Mouse (Mus musculus) cerebellum, postnatal 10 days (tissue): ENCODE measurements around the gene Arhgap28.
"Not testable (repeated sequence)": the region's sequence is repeated elsewhere in the genome, so short reads cannot be mapped to it uniquely, and the experiment has no call there.

Experiments used
- DNase-seq, 2 experiments: peaks; one replicate each; pipeline ENCODE4 v3.0.0; 2021; ENCODE audit warnings: mixed read lengths in 2 of 2

The Arhgap28 gene

DNA sequence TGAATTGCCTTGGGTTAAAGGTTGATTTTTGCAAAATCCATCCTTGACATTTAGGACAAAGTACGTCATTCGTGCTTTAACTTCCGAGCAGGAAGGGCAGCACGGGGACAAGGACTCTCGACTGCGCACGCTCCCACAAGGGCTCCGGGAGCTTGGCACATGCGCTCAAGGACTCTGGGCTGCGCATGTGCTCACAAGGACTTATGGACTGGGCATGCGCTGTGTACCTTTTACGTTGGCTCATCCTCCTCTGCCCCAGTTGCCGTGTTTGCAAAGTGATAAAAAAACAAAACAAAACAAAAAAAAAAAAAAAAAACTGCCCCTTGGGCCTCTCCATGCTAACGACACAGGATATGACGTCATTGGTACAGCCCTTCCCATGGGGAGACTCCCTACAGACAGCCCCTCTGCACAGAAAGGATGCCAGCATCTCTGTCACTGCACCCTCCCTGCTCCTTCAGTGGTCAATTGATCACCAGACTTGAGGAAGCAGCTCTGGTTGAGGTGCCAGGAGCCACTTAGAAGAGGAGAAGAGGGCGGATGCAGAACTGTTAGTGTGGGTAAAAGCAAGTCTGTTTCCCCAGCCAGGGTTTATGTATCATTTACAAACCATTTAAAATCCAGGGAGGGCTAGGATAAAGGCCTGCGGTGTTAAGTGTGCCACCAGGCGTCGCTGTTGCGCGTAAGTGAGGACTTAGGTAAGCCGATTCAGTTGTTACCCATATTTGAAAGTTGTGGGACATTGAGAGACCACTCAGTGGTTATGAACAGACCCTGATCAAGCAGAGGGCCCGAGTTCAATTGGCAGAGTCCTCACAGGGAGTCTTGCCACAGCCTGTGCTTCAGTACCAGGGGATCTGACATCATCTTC, 134.0 kb downstream of the Arhgap28 start:
- DNase-seq = peak; percentile 92 to 94

GRCm38 (mm10) chr17:67866541-67867241, 137.2 kb downstream of the Arhgap28 start:
- no peak for DNase-seq

DNA sequence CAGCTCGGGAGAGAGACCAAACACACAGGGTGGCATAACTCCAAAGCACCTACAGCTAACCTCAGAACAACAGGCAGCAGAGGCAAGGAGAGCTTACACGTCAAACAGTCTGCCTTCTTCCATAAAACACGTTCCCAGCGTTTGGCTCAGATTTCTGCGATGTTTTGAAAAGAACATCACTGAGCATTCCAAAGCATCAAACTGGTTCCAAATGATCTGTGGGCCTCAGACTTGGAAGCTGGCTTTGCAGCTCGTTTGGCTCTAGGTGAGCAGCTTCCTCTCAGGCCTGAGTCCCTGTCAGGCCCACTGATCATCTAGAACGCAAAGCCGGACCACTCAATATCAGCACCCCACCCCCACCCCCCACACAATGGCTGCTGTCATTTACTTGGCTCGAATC, 137.9 kb downstream of the Arhgap28 start:
- DNase-seq = no peak

GRCm38 (mm10) chr17:67864912-67865311, 139.0 kb downstream of the Arhgap28 start:
- no peak for DNase-seq

GRCm38 (mm10) chr17:67864363-67864762, 139.6 kb downstream of the Arhgap28 start:
- no peak for DNase-seq

GRCm38 (mm10) chr17:67861744-67862535, 142.0 kb downstream of the Arhgap28 start:
- DNase-seq = peak; percentile 87 to 89

DNA sequence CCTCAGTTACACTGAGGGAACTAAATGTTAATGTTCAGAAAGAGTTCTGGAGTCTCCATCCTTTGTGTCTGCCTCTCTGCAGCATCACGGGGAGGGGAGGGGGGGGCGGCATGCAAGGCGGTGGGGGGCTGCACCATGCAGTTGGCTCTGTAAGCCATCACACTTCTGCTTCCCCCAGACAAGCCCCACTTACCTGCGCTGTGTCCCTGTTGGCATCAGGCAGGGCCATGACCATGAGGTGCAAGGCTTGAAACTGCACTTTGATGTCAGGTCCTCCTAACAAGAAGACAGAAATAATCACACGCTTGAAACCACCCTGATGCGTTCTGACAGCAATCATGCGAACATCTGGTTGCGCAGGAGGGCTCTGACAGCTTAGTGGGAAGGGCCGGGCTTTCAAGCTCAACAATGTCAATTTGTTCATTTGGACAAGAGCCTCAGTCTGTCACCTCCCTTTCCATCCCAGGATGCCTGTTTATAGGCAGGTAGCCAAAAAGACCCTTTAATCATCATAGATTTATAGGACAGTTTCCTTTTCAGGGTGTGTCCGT, 142.8 kb downstream of the Arhgap28 start:
- DNase-seq = peak; percentile 58 to 67

DNA sequence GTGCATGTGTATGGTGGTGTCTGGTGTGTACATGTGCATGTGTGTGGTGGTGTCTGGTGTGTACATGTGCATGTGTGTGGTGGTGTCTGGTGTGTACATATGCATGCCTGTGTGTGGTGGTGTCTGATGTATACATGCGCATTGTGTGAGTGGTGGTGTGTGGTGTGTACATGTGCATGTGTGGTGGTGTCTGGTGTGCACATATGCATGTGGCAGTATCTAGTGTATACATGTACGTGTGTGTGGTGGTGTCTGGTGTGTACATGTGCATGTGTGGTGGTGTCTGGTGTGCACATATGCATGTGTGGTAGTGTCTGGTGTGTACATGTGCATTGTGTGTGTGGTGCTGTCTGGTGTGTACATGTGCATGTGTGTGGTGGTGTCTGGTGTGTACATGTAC, 162.4 kb downstream of the Arhgap28 start:
- DNase-seq = not testable (repeated sequence)

DNA sequence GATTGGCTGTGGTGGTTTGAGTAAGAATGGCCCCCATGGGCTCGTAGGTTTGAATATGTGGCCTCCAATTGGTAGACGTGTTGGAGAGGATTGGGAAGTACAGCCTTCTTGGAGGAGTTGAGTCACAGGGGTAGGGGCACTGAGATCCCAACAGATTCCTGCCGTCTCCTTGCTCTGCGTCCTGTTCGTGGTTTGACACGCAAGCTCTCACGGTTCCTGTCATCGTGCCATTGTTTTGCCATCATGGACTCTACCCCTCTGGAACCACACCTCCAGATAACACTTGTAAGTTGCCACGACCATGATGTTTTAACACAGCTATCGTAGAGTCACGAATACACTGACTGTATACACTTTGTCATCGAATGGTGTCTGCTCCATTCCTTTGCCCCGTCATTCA, 165.0 kb downstream of the Arhgap28 start:
- DNase-seq = no peak

GRCm38 (mm10) chr17:67837351-67838090, 166.4 kb downstream of the Arhgap28 start:
- peak; percentile 87 to 90 for DNase-seq

DNA sequence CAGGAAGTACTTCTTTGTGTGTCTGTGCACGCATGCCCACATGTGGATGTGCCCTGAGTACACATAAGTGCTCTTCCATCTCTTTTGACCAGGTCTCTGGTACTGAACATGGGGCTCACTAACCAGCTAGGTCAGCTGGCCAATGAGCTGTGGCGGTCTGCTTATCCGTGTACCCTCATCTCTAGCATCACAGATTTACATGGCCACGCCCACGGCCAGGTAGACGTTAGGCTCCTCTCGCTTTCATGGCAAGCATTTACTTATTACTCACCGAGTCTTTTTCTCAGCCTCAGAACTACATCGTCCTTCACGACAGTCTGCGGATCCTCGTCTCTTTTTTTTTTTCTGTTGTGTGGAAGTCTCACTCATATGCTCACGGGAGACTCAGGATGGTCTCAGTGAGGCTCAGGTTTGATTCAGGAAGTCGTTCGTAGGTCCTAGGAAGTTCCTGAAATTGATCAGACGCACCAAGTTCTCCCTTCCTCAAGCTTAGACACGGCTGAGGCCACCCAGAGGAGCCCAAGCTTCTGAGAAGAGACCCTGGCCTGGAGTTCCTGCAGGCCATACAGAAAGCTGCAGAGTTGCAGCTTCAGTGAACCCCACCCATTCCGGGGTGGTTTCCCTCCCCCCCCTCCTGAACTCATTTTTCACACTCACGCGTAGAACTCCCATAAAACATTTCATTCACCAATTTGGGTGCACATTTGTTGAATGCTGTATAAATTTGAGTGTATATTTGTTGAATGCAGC, 167.6 kb downstream of the Arhgap28 start:
- no peak for DNase-seq

DNA sequence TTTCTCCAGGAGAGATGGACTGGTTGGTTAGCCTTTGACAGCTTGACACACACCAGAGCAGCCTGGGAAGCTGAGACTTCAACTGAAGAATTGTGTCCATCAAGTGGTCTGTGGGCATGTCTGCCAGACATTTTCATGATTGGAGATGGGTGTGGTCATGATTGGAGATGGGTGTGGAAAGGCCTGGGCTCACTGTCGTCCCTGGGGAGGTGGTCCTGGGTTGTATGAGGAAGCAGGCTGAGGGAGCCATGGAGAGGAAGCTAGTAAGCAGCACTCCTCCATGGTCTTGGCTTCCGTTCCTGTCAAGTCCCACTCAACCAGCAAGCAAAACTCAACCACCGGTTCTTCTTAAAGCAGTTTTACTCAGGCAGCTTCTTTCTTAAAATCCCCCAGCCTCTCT, 176.5 kb downstream of the Arhgap28 start:
- DNase-seq = no peak

DNA sequence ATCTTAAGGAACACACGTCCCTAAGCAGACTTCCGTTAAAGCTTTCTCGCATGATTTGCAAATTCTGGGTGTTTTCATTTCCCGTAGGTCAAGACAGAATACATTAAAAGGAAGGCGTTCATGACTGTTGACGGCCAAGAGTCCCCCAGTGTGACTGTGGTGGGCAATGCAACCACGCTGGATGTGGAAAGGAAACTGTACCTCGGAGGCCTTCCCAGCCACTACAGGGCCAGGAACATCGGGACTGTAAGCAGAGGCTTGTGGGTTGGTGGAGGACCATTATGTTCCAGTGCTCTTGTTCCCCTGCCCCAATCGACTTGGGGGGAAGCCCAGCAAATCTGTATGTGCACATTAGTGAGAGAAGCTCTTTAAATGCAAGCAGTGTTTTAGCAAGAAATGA, 187.0 kb downstream of the Arhgap28 start:
- DNase-seq = no peak

DNA sequence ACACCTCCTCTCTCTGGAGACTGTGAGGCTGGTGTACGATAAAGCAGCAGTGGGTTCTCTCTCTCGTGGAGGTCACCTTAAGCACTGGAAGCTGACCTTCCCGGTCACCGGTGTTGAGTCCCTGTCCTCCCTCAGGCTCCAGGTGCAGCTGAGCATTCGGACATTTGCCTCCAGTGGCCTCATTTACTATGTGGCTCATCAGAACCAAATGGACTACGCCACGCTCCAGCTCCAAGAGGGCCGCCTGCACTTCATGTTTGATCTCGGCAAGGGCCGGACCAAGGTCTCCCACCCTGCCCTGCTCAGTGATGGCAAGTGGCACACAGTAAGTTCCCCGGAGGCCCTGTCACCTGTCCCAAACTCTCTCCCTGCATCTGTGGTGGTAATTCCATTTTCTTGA, 188.2 kb downstream of the Arhgap28 start:
- no peak for DNase-seq

- no peak for DNase-seq
These were observed 190.3 kb downstream of the Arhgap28 start for GRCm38 (mm10) chr17:67813666-67814065.

- no peak for DNase-seq
These were observed 194.7 kb downstream of the Arhgap28 start for GRCm38 (mm10) chr17:67809171-67809570.
